Mouse (Mus musculus) cerebellum, adult 2 months (tissue): ENCODE measurements around the gene Pdzd2. TPM values are rescaled to one million over a fixed set of nuclear protein-coding genes. Genes with fewer than 3 reads are reported as not detected.

ENCODE experiments used
- DNase-seq, 2 experiments: peaks; one replicate each; pipeline ENCODE4 v3.0.0; 2021
- H3K27ac ChIP-seq: fragments of 200-500 bp; 2 replicates; pipeline ENCODE4 v1.5.1; 2012; ENCODE audit warnings: low read length, control low read depth, inconsistent platforms; ENCODE audit not compliant: insufficient read depth
- H3K27me3 ChIP-seq: fragments of 200-500 bp; 2 replicates; pipeline ENCODE4 v1.6.1; 2012; ENCODE audit warnings: inconsistent platforms, mild to moderate bottlenecking, low read length, moderate library complexity; ENCODE audit not compliant: control insufficient read depth, insufficient read depth
- H3K4me1 ChIP-seq: fragments of 200-500 bp; 2 replicates; pipeline ENCODE4 v1.6.1; 2011; ENCODE audit warnings: low read length; ENCODE audit not compliant: control insufficient read depth, insufficient read depth
- H3K4me3 ChIP-seq: fragments of 200-500 bp; replicated peaks from 2 replicates; pipeline ENCODE3; 2011; ENCODE audit warnings: mild to moderate bottlenecking, low read depth, low read length, control low read depth; ENCODE audit not compliant: insufficient read depth
- CTCF ChIP-seq: fragments of 200-500 bp; IDR thresholded peaks from 2 replicates; pipeline ENCODE4 v1.5.1; 2011; ENCODE audit warnings: low read depth, mild to moderate bottlenecking, control low read depth, low read length, moderate library complexity, borderline replicate concordance; ENCODE audit not compliant: insufficient read depth
- POLR2A ChIP-seq: fragments of 200-500 bp; IDR thresholded peaks from 2 replicates; pipeline ENCODE4 v1.6.1; 2011; ENCODE audit warnings: low read length, control low read depth, borderline replicate concordance; ENCODE audit not compliant: insufficient read depth
- WGBS: fragments of 180-500 bp; shearing (Covaris S2); methylation state at CpG from one replicate; pipeline ENCODE4 v1.1.7; 2018; 5-methylcytosine and 5-hydroxymethylcytosine counted together
- polyA plus RNA-seq: library from polyadenylated mRNA; depleted of rRNA; stranded (reverse); fragments of >200 nt; gene quantifications from 2 replicates; pipeline ENCODE4 v1.2.3, GENCODE M21; 2012

Pdzd2 gene
- polyA plus RNA-seq, 1 experiment: 6.3 TPM

- H3K27ac ChIP-seq: no peak overlapping the region
- H3K4me1 ChIP-seq: peaks cover 13% of the 10 kb centered on the region
- no peak overlapping the region for H3K4me3 ChIP-seq
- H3K27me3 ChIP-seq: no peaks in the 10 kb centered on the region
- DNase-seq: no peak
- TF ChIP-seq CTCF (no peak), POLR2A (no peak)
- WGBS: 39% methylated on average over 3 of the region's 3 CpGs
Measured at GRCm38 (mm10) chr15:12337779-12338137, 402.0 kb downstream of the Pdzd2 start.

- H3K27me3 ChIP-seq: no peaks in the 10 kb centered on the region
- H3K27ac ChIP-seq: no peak overlapping the region
- 72% methylated on average over 4 of the region's 4 CpGs for WGBS
- no peak for DNase-seq
- TF ChIP-seq POLR2A (no peak), CTCF (no peak)
- H3K4me3 ChIP-seq: no peak overlapping the region
- peaks cover 13% of the 10 kb centered on the region for H3K4me1 ChIP-seq
Measured at GRCm38 (mm10) chr15:12337030-12337778, 402.5 kb downstream of the Pdzd2 start.

DNA sequence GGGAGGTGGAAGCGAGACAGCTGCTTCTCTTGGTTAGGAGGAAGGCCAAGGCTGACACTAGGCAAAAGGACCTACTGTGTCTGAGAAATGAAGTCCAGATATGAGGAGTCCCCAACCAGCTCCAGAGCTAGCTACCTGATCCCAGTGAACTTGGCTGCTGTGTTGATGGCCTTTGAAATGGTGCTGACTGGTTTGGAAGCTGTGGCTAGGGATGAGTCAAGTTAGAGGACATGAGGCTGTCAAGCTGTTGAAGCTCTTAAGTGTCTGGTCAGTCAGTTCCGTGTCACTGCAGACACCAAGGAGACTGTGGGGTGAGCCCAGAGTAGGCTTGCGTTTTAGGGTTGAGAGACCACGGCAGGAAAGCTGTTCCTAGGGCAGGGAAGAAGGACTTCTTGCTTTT, 405.3 kb downstream of the Pdzd2 start:
- H3K4me1 ChIP-seq: peaks cover 13% of the 10 kb centered on the region
- TF ChIP-seq POLR2A (no peak), CTCF (no peak)
- H3K27ac ChIP-seq: no peak overlapping the region
- 32% methylated on average over 4 of the region's 4 CpGs for WGBS
- no peak overlapping the region for H3K4me3 ChIP-seq
- DNase-seq: no peak
- H3K27me3 ChIP-seq: no peaks in the 10 kb centered on the region

- no peak overlapping the region for H3K27ac ChIP-seq
- TF ChIP-seq CTCF (no peak), POLR2A (no peak)
- no peaks in the 10 kb centered on the region for H3K27me3 ChIP-seq
- H3K4me1 ChIP-seq: peaks cover 11% of the 10 kb centered on the region
- WGBS: 25% methylated on average over 1 of the region's 1 CpGs
- DNase-seq: no peak
- no peak overlapping the region for H3K4me3 ChIP-seq
Measured at GRCm38 (mm10) chr15:12331300-12331699, 408.4 kb downstream of the Pdzd2 start.

DNA sequence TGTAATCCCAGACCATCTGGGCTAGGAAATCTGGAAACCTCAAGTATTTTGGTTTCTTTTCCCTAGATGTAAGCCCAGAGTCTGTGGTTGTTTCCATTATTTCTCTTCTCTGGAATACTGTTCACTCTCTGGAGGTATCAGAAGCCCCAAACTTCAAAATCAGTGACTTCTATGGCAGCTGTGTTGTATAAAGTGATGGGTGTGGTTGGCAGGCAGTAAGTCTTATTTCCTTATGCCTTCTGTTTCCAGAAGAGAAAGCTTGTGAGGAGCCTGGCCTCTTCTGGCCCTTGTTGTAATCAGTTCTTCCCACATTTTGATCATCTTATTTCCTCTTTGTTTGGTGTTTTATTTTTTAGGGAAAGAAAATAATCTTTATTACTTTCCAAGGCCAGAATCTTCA, 408.8 kb downstream of the Pdzd2 start:
- no peak for DNase-seq
- Histone ChIP-seq H3K4me3 (no peak overlapping the region), H3K27ac (no peak overlapping the region), H3K4me1 (peaks cover 11% of the 10 kb centered on the region), H3K27me3 (no peaks in the 10 kb centered on the region)
- TF ChIP-seq POLR2A (no peak), CTCF (no peak)

- no peak for DNase-seq
- H3K4me1 ChIP-seq: peaks cover 13% of the 10 kb centered on the region
- no peak overlapping the region for H3K27ac ChIP-seq
- WGBS: 86% methylated on average over 3 of the region's 3 CpGs
- H3K4me3 ChIP-seq: no peak overlapping the region
- TF ChIP-seq POLR2A: no peak
- TF ChIP-seq CTCF: no peak
- H3K27me3 ChIP-seq: no peaks in the 10 kb centered on the region
Measured at GRCm38 (mm10) chr15:12330389-12330788, 409.3 kb downstream of the Pdzd2 start.

- H3K27me3 ChIP-seq: no peaks in the 10 kb centered on the region
- no peak for DNase-seq
- H3K4me3 ChIP-seq: no peak overlapping the region
- no peak for TF ChIP-seq POLR2A
- TF ChIP-seq CTCF: no peak
- 79% methylated on average over 1 of the region's 1 CpGs for WGBS
- H3K4me1 ChIP-seq: peaks cover 10% of the 10 kb centered on the region
- H3K27ac ChIP-seq: no peak overlapping the region; the same call in 1 of the 2 replicates
Measured at GRCm38 (mm10) chr15:12324326-12324725, 415.4 kb downstream of the Pdzd2 start.

GRCm38 (mm10) chr15:12322676-12323402, 416.9 kb downstream of the Pdzd2 start:
- Histone ChIP-seq H3K27me3 (no peaks in the 10 kb centered on the region), H3K4me1 (peaks cover 10% of the 10 kb centered on the region), H3K4me3 (peak overlapping the region; percentile 84), H3K27ac (no peak overlapping the region)
- TF ChIP-seq CTCF (no peak), POLR2A (no peak)
- WGBS: 11% methylated on average over 9 of the region's 9 CpGs
- DNase-seq: no peak
